ENCODE assay signal across 19 mouse cellular contexts in the genomic region with DNA sequence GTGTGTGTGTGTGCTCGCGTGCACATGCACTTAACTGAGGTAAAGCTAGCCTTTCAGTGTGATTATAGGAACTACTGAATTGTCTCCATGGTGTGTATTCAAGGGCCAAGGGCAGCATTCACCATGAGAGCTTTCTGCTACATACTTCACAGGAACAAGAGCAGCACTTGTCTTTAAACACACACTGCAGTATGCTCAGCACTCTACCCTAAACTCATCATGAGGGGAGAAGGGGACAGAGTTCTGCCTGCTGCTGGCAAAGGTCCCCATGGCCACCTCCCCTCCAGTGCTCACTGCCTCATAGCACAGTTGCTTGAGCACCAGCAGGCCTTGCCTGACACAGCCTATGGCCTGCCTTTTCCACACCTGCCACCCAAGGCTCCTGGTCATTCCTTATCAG.
A peak's percentile ranks its signal among the peaks of the same experiment; 100 is the strongest.
DNase-seq lines count a peak whose midpoint lies in the region; ATAC-seq lines count a peak whose summit lies in the region.
"Had no signal": no experiment of that assay in that cellular context is flagged by ENCODE, and none has a peak within 500 bp of the region (broad histone marks: within the 10 kb centered on the region; RNA-seq: fewer than 3 reads in every experiment).

No protein-coding gene starts in this region.

- H3K27me3 ChIP-seq in heart, embryonic 14.5 days (ENCODE audit: control insufficient read depth, insufficient read depth, low read length) = no peaks in the 10 kb centered on the region
- H3K27me3 ChIP-seq in lung, embryonic 15.5 days = no peaks in the 10 kb centered on the region
- H3K27me3 ChIP-seq: hindbrain, embryonic 12.5 days; limb, embryonic 15.5 days; liver, embryonic 15.5 days; midbrain, embryonic 15.5 days; stomach, embryonic 15.5 days had no signal

- no peaks in the 10 kb centered on the region for H3K36me3 ChIP-seq in heart, embryonic 14.5 days (ENCODE audit: control insufficient read depth, insufficient read depth, low read length)
- no peaks in the 10 kb centered on the region for H3K36me3 ChIP-seq in lung, embryonic 15.5 days
- H3K36me3 ChIP-seq: forebrain, embryonic 12.5 days; hindbrain, embryonic 12.5 days; limb, embryonic 15.5 days; liver, embryonic 15.5 days; midbrain, embryonic 15.5 days; stomach, embryonic 15.5 days had no signal

- H3K4me3 ChIP-seq in heart, embryonic 14.5 days (ENCODE audit: control insufficient read depth in 1 of 2, insufficient read depth in 1 of 2, low read depth in 1 of 2, low read length in 2 of 2) = no peak overlapping the region
- no peak overlapping the region for H3K4me3 ChIP-seq in lung, embryonic 15.5 days
- H3K4me3 ChIP-seq: forebrain, embryonic 12.5 days; gastrocnemius, adult 2 months; hindbrain, embryonic 12.5 days; limb, embryonic 15.5 days; liver, embryonic 15.5 days; megakaryocyte, embryonic 14.5 days; midbrain, embryonic 15.5 days; myocyte; stomach, embryonic 15.5 days had no signal

- no peak for DNase-seq in heart, adult 11 months
- DNase-seq in lung, adult 18-20 months = peak; percentile 41
- no peak for DNase-seq in lung, postnatal 10 days
- no peak for DNase-seq in layer of hippocampus, adult 9-11 months
- no peak for DNase-seq in ovary, postnatal 14 days (ENCODE audit: low spot score)
- DNase-seq: cerebellum, adult 8-10 months; gastrocnemius, adult 2 months; kidney, adult 2 months; right cerebral cortex, postnatal 14 days had no signal

- H3K4me1 ChIP-seq in heart, embryonic 14.5 days (ENCODE audit: control insufficient read depth in 2 of 2, insufficient read depth in 2 of 2, low read length in 2 of 2) = peaks cover 21 to 45% of the 10 kb centered on the region in 2 experiments
- H3K4me1 ChIP-seq in lung, embryonic 15.5 days = peaks cover 57% of the 10 kb centered on the region
- H3K4me1 ChIP-seq: liver, embryonic 15.5 days; midbrain, embryonic 15.5 days had no signal

- H3K27ac ChIP-seq in heart, embryonic 14.5 days (replicated peaks in 1 of 2; ENCODE audit: control insufficient read depth in 1 of 2, insufficient read depth in 1 of 2, low read depth in 2 of 2, low read length in 2 of 2) = peak overlapping the region; percentile 34 to 96; a peak in 3 of 4 replicates
- peak overlapping the region; percentile 67 for H3K27ac ChIP-seq in lung, embryonic 15.5 days
- H3K27ac ChIP-seq: forebrain, embryonic 12.5 days; gastrocnemius, adult 2 months; hindbrain, embryonic 12.5 days; limb, embryonic 15.5 days; liver, embryonic 15.5 days; midbrain, embryonic 15.5 days; stomach, embryonic 15.5 days had no signal

- H3K9ac ChIP-seq in heart, embryonic 14.5 days (ENCODE audit: low read length) = no peak overlapping the region
- no peak overlapping the region for H3K9ac ChIP-seq in lung, embryonic 15.5 days
- H3K9ac ChIP-seq: forebrain, embryonic 12.5 days; hindbrain, embryonic 12.5 days; limb, embryonic 15.5 days; liver, embryonic 15.5 days; midbrain, embryonic 15.5 days; stomach, embryonic 15.5 days had no signal

- no peaks in the 10 kb centered on the region for H3K9me3 ChIP-seq in heart, embryonic 14.5 days (ENCODE audit: control insufficient read depth, low read length)
- no peaks in the 10 kb centered on the region for H3K9me3 ChIP-seq in lung, embryonic 15.5 days
- H3K9me3 ChIP-seq: forebrain, embryonic 12.5 days; hindbrain, embryonic 12.5 days; limb, embryonic 15.5 days; liver, embryonic 15.5 days; megakaryocyte, embryonic 14.5 days; midbrain, embryonic 15.5 days; stomach, embryonic 15.5 days had no signal

- no peak for ATAC-seq in heart, embryonic 14.5 days (ENCODE audit: insufficient number of reproducible peaks, insufficient read depth, low FRiP score, low read depth)
- ATAC-seq in lung, embryonic 15.5 days (ENCODE audit: borderline replicate concordance, extremely low read depth, low FRiP score, low TSS enrichment) = peak; percentile 56; the same call in 1 of the 2 replicates
- ATAC-seq: midbrain, embryonic 15.5 days had no signal

- no peak overlapping the region for H3K4me2 ChIP-seq in heart, embryonic 14.5 days (ENCODE audit: low read length)
- H3K4me2 ChIP-seq in lung, embryonic 15.5 days = no peak overlapping the region
- H3K4me2 ChIP-seq: forebrain, embryonic 12.5 days; hindbrain, embryonic 12.5 days; limb, embryonic 15.5 days; liver, embryonic 15.5 days; midbrain, embryonic 15.5 days; stomach, embryonic 15.5 days had no signal

- WGBS in heart, embryonic 14.5 days = 92% methylated on average over 2 of the region's 2 CpGs
- 69% methylated on average over 2 of the region's 2 CpGs for WGBS in lung, embryonic 15.5 days

Comparison
In these comparisons a context has a peak if more than half of its experiments do, and no peak if none do; other contexts are left out.
1. DNase-seq: peak in lung, adult 18-20 months (2 of 2); none in heart, adult 11 months (single experiment), lung, postnatal 10 days (single experiment), layer of hippocampus, adult 9-11 months (single experiment) and ovary, postnatal 14 days (single experiment).